Mouse (Mus musculus) MEL (cell line): ENCODE results near the gene Ttc30a1. TPM values are rescaled to one million over a fixed set of nuclear protein-coding genes. Genes with fewer than 3 reads are reported as not detected.

ENCODE experiments used
- DNase-seq: peaks from one replicate; pipeline ENCODE4 v3.0.0; 2011; ENCODE audit warnings: low read depth, low spot score
- H3K27ac ChIP-seq: 2 replicates; pipeline ENCODE4 v1.5.1; 2012; ENCODE audit warnings: low read depth, mild to moderate bottlenecking, control low read depth, low read length, moderate library complexity; ENCODE audit not compliant: control insufficient read depth
- H3K27me3 ChIP-seq, 2 experiments: fragments of 150-350 bp in 1 of 2; sonication (generic) in 1 of 2; 2 replicates each; pipeline ENCODE4 v1.6.1; 2012; ENCODE audit warnings: low read length in 2 of 2, mild to moderate bottlenecking in 2 of 2, improper control_type of control experiment in 1 of 2, moderate library complexity in 1 of 2; ENCODE audit not compliant: insufficient read depth in 2 of 2, control insufficient read depth in 1 of 2
- H3K36me3 ChIP-seq, 2 experiments: 2 replicates each; pipeline ENCODE4 v1.6.1; 2012 to 2014; ENCODE audit warnings: low read length in 2 of 2, improper control_type of control experiment in 1 of 2, inconsistent platforms in 1 of 2, mild to moderate bottlenecking in 1 of 2; ENCODE audit not compliant: insufficient read depth in 2 of 2, control insufficient read depth in 1 of 2
- H3K4me1 ChIP-seq, 2 experiments: fragments of 150-350 bp in 1 of 2; sonication (generic) in 1 of 2; 2 replicates each; pipeline ENCODE4 v1.6.1; 2012; ENCODE audit warnings: low read length in 2 of 2, improper control_type of control experiment in 1 of 2, mild to moderate bottlenecking in 1 of 2; ENCODE audit not compliant: insufficient read depth in 2 of 2, control insufficient read depth in 1 of 2
- H3K4me3 ChIP-seq, 2 experiments: fragments of 150-350 bp in 1 of 2; sonication (generic) in 1 of 2; 2 replicates each; pipeline ENCODE4 v1.5.1; 2012; ENCODE audit warnings: low read depth in 2 of 2, low read length in 2 of 2, mild to moderate bottlenecking in 2 of 2, moderate library complexity in 2 of 2, control low read depth in 1 of 2, improper control_type of control experiment in 1 of 2; ENCODE audit not compliant: control insufficient read depth in 1 of 2, insufficient read depth in 1 of 2
- H3K79me2 ChIP-seq: 2 replicates; pipeline ENCODE4 v1.6.1; 2012; ENCODE audit warnings: mild to moderate bottlenecking, low read length, moderate library complexity; ENCODE audit not compliant: control insufficient read depth, poor library complexity, insufficient read depth
- H3K9ac ChIP-seq: 2 replicates; pipeline ENCODE4 v1.6.1; 2012; ENCODE audit warnings: low read depth, mild to moderate bottlenecking, control low read depth, low read length, moderate library complexity; ENCODE audit not compliant: control insufficient read depth, poor library complexity, severe bottlenecking
- H3K9me3 ChIP-seq: fragments of 150-350 bp; sonication (generic); replicated peaks from 2 replicates; pipeline ENCODE4 v1.6.1; 2012; ENCODE audit warnings: mild to moderate bottlenecking, low read length, improper control_type of control experiment, moderate library complexity; ENCODE audit not compliant: insufficient read depth
- BHLHE40 ChIP-seq: IDR thresholded peaks from 2 replicates; pipeline ENCODE4 v1.6.1; 2012; ENCODE audit warnings: low read depth, mild to moderate bottlenecking, inconsistent platforms, low read length, improper control_type of control experiment, borderline replicate concordance
- CHD2 ChIP-seq: IDR thresholded peaks from 2 replicates; pipeline ENCODE4 v1.6.1; 2011; ENCODE audit warnings: low read length, improper control_type of control experiment
- ELF1 ChIP-seq: IDR thresholded peaks from 2 replicates; pipeline ENCODE4 v1.6.1; 2014; ENCODE audit warnings: low read depth, mild to moderate bottlenecking, inconsistent platforms, low read length, improper control_type of control experiment, moderate library complexity
- EP300 ChIP-seq, 2 experiments: IDR thresholded peaks; 2 replicates each; pipeline ENCODE4 v1.6.1; 2011; ENCODE audit warnings: improper control_type of control experiment in 2 of 2, low read length in 2 of 2, low read depth in 1 of 2, mild to moderate bottlenecking in 1 of 2
- ETS1 ChIP-seq: IDR thresholded peaks from 2 replicates; pipeline ENCODE4 v1.6.1; 2012; ENCODE audit warnings: low read depth, mild to moderate bottlenecking, inconsistent platforms, low read length, improper control_type of control experiment, moderate library complexity
- KAT2A ChIP-seq: conservative IDR thresholded peaks from 2 replicates; pipeline ENCODE4 v1.6.1; 2012; ENCODE audit warnings: low read depth, low read length, improper control_type of control experiment, inconsistent platforms
- MYC ChIP-seq: IDR thresholded peaks from 2 replicates; pipeline ENCODE4 v1.6.1; 2011; ENCODE audit warnings: low read depth, mild to moderate bottlenecking, low read length, improper control_type of control experiment, moderate library complexity
- NRF1 ChIP-seq: IDR thresholded peaks from 2 replicates; pipeline ENCODE4 v1.6.1; 2014; ENCODE audit warnings: low read depth, mild to moderate bottlenecking, inconsistent platforms, low read length, improper control_type of control experiment, moderate library complexity; ENCODE audit not compliant: poor library complexity, insufficient read depth, severe bottlenecking
- POLR2AphosphoS2 ChIP-seq: IDR thresholded peaks from 2 replicates; pipeline ENCODE4 v1.6.1; 2011; ENCODE audit warnings: low read length, improper control_type of control experiment
- RCOR1 ChIP-seq: IDR thresholded peaks from 2 replicates; pipeline ENCODE4 v1.6.1; 2012; ENCODE audit warnings: low read depth, mild to moderate bottlenecking, inconsistent platforms, low read length, improper control_type of control experiment
- SIN3A ChIP-seq: IDR thresholded peaks from 2 replicates; pipeline ENCODE4 v1.6.1; 2012; ENCODE audit warnings: low read length, improper control_type of control experiment, inconsistent platforms
- SMC3 ChIP-seq: IDR thresholded peaks from 2 replicates; pipeline ENCODE4 v1.6.1; 2011; ENCODE audit warnings: low read depth, low read length, improper control_type of control experiment
- TBP ChIP-seq: IDR thresholded peaks from 2 replicates; pipeline ENCODE4 v1.8.0; 2011; ENCODE audit warnings: low read depth, low read length, improper control_type of control experiment
- USF2 ChIP-seq, 2 experiments: IDR thresholded peaks; 2 replicates each; pipeline ENCODE4 v1.6.1; 2011 to 2012; ENCODE audit warnings: improper control_type of control experiment in 2 of 2, low read length in 2 of 2, borderline replicate concordance in 1 of 2, inconsistent platforms in 1 of 2, low read depth in 1 of 2, mild to moderate bottlenecking in 1 of 2; ENCODE audit not compliant: insufficient read depth in 1 of 2
- ZKSCAN1 ChIP-seq: IDR thresholded peaks from 2 replicates; pipeline ENCODE4 v1.6.1; 2012; ENCODE audit warnings: low read depth, mild to moderate bottlenecking, inconsistent platforms, low read length, improper control_type of control experiment, moderate library complexity
- ZMIZ1 ChIP-seq: IDR thresholded peaks from 2 replicates; pipeline ENCODE4 v1.6.1; 2012; ENCODE audit warnings: low read depth, mild to moderate bottlenecking, inconsistent platforms, low read length, improper control_type of control experiment, moderate library complexity
- polyA plus RNA-seq, 2 experiments: library from polyadenylated mRNA; stranded (reverse) in 1 of 2; unstranded in 1 of 2; fragments of >175 nt in 1 of 2; fragments of >200 nt in 1 of 2; gene quantifications; 2 replicates each; pipeline versions ENCODE4 v1.2.1 to v1.2.4; 2012; ENCODE audit warnings: low replicate concordance in 2 of 2, low read depth in 1 of 2; ENCODE audit not compliant: insufficient read length in 2 of 2, insufficient read depth in 1 of 2, missing spikeins in 1 of 2
- total RNA-seq: library from RNA; depleted of rRNA; stranded (reverse); fragments of 300-350 nt; gene quantifications from 2 replicates; pipeline ENCODE4 v1.2.3, GENCODE M21; 2012

Gene Ttc30a1
- total and polyA plus RNA-seq, 3 experiments, result not detected

DNA sequence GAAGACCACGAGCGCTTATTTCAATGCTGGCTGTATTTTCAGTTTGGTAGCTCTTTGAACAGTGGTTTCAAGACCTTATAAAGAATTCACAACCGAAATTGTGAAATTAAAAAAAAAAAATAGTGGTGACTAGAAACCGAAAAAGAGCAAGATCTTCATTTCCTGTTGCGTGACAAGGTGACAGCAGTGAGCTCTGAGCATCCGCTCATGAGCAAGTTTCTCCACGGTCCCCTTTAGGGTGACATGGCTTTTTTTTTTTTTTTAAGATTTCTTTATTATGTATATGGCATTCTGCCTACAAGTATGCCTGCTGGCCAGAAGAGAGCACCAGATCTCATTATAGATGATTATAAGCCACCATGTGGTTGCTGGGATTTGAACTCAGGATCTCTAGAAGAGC is 33.7 kb upstream of the Ttc30a1 start:
- TF ChIP-seq SIN3A (no peak), ETS1 (no peak), POLR2AphosphoS2 (no peak), ELF1 (no peak), KAT2A (no peak), USF2 (IDR thresholded peaks at IDR 0.05; ENCODE audit: borderline replicate concordance in 1 of 2, insufficient read depth in 1 of 2, low read depth in 1 of 2, low read length in 2 of 2) (no peak), NRF1 (no peak)
- no peak overlapping the region for H3K4me3 ChIP-seq
- H3K9ac ChIP-seq, result no peak overlapping the region
- no peaks in the 10 kb centered on the region for H3K9me3 ChIP-seq
- no peaks in the 10 kb centered on the region for H3K79me2 ChIP-seq
- DNase-seq, result no peak
- H3K36me3 ChIP-seq, result no peaks in the 10 kb centered on the region
- no peak overlapping the region for H3K27ac ChIP-seq
- no peaks in the 10 kb centered on the region for H3K4me1 ChIP-seq
- 0 out of 4 replicates have a peak, but pooled peaks cover 0 to 1% of the 10 kb centered on the region in 2 experiments for H3K27me3 ChIP-seq

- Histone ChIP-seq H3K9me3 (no peaks in the 10 kb centered on the region), H3K9ac (no peak overlapping the region), H3K79me2 (no peaks in the 10 kb centered on the region), H3K36me3 (no peaks in the 10 kb centered on the region), H3K4me3 (no peak overlapping the region), H3K27ac (no peak overlapping the region), H3K27me3 (0 out of 4 replicates have a peak, but pooled peaks cover 0 to 1% of the 10 kb centered on the region in 2 experiments), H3K4me1 (no peaks in the 10 kb centered on the region)
- TF ChIP-seq MYC (no peak), KAT2A (no peak), TBP (no peak), SMC3 (no peak), BHLHE40 (no peak), ZMIZ1 (no peak), ZKSCAN1 (no peak), RCOR1 (no peak), EP300 (IDR thresholded peaks at IDR 0.05; ENCODE audit: low read depth in 1 of 2, low read length in 2 of 2) (no peak), CHD2 (no peak), NRF1 (no peak)
- no peak for DNase-seq
These were observed 32.9 kb upstream of the Ttc30a1 start for GRCm38 (mm10) chr2:76014659-76015058.
